Mouse (Mus musculus): ENCODE measurements around the gene Dync2h1. TPM values are rescaled to one million over a fixed set of nuclear protein-coding genes. Genes with fewer than 3 reads are reported as not detected.
"Not testable (repeated sequence)": the region's sequence is repeated elsewhere in the genome, so short reads cannot be mapped to it uniquely, and the experiment has no call there.

Gene Dync2h1
- polyA plus RNA-seq (2017; shearing (Covaris generic)) = 1 to 10 TPM; 3.6 to 5.4 TPM

- ATAC-seq = peak; percentile 96
Observed at GRCm38 (mm10) chr9:7184172-7184896, at the start of gene Dync2h1, which contains the start of gene Dcun1d5. Gene Dync2h1, minus strand, starts transcription at chr9:7184446. Gene Dcun1d5, plus strand, starts transcription at chr9:7184520.

- peak; percentile 94 for ATAC-seq
Observed at GRCm38 (mm10) chr9:7221460-7221859, 37.2 kb upstream of the Dync2h1 start.

DNA sequence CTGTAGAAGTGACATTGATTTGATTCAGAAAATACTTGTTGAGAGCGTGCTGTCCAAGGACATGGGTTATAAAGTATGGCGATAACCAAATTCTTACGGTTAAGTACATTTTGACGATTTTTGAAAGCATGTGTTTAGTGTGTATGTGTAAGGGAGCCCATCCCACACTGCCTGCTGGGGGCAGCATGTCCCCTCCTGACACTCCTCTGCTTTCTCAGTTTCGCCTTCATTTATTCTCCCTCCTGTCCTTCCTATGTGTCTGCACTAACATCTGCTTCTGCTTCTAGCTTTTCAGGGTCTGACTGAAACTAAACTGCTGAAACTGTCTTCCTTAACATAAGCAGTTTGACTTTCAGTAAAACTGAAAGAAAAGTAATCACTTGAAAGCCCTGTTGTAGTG is 36.8 kb upstream of the Dync2h1 start:
- peak; percentile 5 for ATAC-seq

- peak; percentile 70 for ATAC-seq
Observed at GRCm38 (mm10) chr9:7216240-7216639, 32.0 kb upstream of the Dync2h1 start.

DNA sequence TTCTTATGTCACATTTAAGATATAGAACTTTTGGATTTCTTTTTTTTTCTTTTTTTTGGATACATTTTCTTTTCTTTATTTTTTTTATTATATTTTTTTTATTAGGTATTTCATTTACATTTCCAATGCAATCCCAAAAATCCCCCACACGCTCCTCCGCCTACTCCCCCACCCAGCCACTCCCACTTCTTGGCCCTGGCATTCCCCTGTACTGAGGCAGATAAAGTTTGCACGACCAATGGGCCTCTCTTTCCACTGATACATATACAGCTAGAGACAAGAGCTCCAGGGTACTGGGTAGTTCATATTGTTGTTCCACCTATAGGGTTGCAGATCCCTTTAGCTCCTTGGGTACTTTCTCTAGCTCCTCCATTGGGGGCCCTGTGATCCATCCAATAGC is 6.4 kb upstream of the Dync2h1 start:
- ATAC-seq = not testable (repeated sequence)

DNA sequence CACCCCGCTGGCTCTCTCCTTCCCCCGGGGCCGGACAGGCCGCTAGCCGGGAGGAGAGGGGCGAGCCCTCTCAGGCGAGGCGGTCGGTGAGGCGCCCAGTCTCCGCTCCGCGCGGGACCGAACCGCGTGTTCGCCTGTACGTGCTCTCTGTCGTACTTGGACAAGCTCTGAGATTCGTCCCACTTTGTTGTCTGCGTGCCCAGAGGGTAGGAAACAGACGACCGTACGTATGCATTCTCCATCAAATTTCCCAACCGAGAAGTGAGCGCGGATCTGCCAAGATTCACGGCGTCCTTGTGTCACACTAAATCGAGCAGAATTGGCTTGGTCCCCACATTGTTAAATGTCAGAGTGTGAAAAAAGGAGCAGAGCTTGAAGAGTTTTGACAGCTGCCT is 648 bp upstream of the Dync2h1 start:
- ATAC-seq = peak; percentile 21

DNA sequence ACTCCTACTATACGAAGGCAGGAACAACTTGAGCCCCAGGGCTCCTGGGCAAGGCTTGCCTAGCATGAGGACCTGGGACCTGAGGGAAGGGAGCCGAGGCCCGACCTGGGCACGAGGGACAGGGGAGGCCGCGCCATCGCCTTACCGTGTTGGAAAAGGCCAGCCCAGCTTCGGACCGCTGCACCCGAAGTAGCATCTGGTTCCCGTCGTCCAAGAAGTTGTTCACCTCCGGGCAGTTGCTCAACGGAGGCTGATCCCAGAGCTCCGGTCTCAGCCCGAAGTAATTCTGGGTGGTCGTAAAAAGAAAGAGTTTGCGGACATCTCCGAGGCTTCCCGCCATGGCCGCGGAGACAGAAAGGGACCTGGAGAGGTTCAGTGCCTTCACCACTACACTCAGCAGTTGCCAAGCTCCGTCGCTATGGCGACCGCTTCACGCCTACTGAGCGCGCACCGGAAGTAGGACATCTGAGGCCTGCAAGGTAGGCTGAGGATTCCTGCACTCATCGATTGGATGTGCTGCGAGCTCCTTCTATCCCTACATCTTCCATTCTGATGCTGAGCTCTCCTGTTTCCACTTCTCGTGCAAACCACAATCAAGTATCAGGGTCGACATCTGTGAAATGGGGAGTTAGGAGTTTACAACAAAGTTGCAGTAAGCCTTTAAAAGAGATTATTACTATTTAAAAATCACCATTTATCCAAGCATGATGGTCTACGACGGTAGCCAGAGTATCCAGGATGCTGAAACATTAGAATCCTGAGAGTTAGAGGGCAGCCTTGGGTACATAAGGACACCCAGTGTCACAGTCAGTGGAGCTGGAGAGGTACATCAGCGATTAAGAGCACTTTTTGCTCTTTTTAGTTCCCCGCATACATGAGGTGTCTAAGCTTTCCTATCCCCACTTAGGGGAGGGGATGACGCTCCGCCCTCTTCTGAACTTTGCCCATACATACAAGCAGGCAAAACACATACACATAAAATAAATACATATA is 7.3 kb downstream of the Dync2h1 start:
- peak; percentile 100 for ATAC-seq

DNA sequence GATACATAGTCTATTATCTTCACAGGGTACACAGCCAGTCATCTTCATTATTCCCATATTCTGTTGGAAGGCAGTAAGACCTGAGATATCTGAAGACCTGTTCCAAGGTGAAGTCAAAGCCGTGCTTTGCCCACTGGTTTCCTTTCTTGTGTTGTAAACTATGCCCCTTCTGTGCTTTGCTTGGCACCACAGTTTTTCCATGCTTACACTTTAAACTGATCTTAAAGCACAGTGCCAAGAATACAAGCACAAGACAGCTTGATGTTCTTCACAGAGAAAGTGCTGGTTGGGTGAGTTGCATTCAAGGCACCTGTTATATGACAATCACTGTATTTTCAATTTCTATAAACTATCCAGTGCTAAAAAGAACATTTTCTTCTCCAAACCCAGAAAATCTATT is 10.5 kb downstream of the Dync2h1 start:
- ATAC-seq = no peak

DNA sequence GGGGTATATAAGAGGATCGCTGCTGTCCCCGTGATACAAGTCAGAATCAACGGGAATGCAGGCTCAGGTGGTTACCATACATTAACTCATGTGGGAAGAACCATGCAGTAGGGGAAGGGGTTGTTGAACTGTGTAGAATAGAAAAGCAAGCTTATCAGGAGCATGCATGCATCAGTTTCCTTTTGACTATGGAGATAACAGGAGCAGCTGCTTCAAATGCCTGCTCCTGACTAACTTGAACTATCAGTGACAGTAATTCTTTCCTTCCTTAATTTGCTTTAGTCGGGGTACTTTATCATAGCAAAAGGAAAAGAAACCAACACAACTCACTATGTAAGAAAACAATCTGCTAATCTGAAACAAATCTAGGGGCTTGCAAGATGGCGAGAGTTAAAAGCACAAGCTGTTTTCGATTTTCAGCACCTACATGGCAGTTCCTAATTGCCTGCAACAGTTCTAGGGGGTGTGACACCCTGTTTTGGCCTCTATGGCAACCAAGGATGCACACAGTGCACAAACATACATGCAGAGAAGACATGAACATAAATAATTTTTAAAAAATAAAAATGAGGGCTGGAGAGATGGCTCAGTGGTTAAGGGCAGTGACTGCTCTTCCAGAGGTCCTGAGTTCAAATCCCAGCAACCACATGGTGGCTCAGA is 16.8 kb downstream of the Dync2h1 start:
- ATAC-seq = no peak

DNA sequence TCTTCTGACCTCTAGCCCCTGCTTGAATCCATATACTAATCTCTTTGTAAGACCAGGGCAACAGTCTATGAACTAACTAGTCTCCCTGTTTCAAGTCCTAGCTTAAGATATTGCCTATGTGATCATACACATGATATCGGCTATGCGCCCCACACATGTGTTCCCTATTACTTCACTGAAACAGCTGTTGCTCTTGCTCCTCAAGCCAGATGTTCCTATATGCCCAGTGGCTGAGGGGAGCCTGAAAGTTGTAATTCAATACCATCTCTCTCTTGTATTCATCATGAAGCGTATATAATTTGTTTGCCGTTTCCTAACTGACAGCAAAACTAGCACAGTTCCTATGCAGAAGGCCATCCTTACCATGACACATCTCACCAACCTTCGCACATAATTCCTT is 23.6 kb downstream of the Dync2h1 start:
- no peak for ATAC-seq

GRCm38 (mm10) chr9:7159718-7160117 is 24.5 kb downstream of the Dync2h1 start:
- ATAC-seq = no peak

DNA sequence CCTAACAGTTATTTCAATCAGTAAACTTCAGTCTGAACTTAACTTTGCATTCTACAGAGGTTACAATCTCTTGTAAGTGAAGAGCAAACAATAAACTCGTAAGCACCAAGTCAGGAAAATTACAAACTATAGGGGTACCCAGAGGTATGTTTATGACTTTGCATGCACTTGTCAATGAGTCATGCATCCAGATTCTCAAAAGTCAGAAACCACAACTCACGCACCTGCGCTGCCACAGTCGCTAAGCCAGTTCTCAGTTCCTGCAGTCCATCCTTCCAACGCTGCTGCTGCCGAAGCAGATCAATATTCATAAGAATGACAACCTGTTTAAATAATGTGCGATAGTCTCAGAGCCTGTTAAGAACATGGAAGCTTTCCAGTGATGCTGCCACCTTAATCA is 25.6 kb downstream of the Dync2h1 start:
- ATAC-seq = no peak

- no peak for ATAC-seq
Observed at GRCm38 (mm10) chr9:7154391-7154790, 29.9 kb downstream of the Dync2h1 start.

DNA sequence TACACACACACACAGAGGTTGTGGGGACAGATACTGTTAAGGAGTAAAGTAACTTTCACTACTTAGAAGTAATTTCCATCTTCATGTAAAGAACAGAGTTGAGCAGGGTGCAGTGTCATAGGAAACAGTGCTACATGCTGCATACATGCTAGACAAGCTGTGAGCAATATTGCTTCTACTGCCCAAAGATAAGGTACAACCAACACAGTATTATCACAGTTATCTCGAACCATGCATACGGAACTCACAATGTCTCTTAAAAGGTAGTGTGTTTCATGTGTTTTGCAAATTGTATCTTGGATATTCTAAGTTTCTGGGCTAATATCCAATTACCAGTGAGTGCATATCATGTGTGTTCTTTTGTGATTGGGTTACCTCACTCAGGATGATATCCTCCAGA is 61.4 kb downstream of the Dync2h1 start:
- ATAC-seq = no peak

DNA sequence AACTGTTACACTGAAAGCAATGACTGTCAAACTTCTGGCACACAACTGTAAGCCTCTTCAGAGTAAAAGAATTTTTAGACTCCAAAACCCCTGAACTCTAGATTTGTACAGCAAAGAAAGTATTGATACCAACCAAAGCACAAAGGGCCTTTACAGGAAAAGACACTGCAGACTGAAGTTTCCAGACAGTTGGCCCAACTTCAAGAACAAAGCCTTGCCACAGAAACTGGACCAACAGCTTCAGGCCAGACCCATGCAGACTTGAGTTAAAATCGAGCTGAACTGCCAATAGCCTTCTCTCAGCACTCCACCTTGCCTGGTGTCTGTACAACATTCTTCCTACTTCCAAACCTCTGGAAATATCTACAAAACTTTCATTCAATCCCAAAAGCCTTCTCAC is 74.1 kb downstream of the Dync2h1 start:
- ATAC-seq = no peak

DNA sequence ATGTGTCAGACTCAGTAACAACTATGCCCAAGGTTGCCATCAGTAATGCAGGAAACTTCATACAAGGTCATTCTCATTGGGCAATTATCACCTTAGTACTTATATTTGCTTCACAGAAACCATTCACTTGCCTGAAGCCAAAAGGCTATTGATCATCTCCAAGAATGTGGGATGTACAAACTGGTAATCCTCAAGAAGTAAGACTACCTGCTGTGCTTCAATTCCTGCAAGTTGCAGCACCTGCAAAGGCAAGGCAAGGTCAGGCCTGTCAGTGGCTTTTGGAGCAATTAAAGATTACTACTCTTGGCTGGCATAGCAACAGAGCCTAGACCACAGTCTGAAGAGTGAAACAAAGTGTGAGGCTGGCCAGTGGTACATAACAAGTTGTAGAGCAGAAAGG is 82.9 kb downstream of the Dync2h1 start:
- ATAC-seq = no peak

DNA sequence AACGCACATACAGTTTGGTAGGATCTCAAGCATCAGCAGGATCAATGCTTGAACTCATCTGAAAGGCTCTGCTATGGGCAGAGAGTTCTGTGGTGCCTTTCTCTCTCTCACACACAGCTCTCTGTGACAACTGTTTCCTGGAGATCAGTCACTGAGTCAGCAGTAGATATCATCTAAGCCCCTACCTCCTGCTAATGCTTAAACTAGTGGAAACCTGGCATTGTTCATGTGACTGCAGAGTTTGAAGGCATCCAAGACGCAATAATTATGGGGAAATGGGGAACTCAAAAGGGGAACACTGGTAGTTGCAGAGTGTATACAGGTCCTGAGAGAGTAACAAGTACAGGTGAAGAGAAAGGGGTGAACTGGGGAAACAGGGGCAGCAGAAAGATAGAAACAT is 109.6 kb downstream of the Dync2h1 start:
- no peak for ATAC-seq

GRCm38 (mm10) chr9:7070846-7071245 is 113.4 kb downstream of the Dync2h1 start:
- ATAC-seq = no peak

- no peak for ATAC-seq
Observed at GRCm38 (mm10) chr9:7050588-7050987, 133.7 kb downstream of the Dync2h1 start.

DNA sequence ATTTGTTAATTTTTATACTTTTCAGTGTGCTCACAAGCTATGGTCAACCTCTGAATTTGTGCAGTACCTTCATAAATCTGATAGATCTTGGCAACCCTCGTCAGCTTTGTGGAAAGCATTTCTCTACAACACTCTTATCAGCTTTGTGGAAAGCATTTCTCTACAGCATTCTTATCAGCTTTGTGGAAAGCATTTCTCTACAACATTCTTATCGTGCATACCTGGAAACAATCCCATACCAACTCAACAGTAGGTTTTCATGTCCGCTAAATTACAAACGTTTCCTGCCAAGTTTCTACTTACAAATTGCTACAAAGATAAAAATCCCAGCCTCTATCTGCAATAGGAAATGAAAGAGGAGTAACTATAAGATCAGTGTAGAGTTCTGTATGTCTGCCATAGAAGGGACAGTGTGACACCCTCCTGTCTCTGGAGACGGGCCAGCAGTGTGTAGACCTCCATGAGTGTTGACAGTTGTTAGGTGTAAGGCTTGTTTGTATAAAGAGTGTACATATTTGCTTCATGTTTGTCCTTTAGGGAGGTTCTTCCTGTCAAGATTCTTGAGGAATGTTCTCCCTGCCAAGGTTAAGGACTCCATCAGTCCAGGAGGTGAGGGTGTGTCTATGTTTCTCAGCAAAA is 141.5 kb downstream of the Dync2h1 start:
- no peak for ATAC-seq

DNA sequence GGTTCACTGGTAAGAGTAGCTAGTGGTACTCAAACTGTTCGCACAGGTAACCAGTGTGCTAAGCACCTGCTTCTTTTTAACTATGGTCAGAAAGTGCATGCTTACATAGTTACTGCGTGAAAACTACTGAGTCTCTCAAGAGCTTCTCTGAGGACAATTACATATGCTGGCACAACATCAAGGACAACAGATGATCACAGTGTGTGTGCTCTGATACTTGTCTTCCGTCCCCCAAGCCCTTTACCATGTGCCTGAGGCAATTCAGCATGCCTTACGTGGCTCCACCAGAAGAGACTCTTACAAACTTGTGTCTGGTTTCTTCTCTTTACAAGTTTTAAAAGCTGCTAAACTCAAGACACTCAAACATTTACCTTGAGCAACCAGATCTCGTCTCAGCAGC is 143.0 kb downstream of the Dync2h1 start:
- ATAC-seq = no peak

DNA sequence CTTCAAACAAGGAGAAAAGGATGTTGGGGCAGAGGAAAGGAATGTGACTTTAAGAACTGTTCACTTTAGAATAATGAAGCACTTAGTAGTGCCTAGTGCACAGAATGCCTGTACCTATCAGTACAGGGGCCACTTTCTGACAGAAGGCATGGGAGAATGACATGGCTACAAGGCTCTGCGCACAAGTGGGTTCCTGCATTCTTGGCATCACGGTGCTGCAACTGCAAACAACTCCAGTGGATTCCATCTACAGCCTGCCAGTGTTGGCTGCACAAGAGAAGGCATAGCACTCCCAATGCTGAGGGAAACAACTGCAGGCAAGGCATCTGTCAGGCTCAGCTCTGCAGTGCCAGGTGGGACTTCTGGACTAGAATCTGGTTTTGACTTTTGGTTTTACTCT is 151.7 kb downstream of the Dync2h1 start:
- ATAC-seq = no peak

DNA sequence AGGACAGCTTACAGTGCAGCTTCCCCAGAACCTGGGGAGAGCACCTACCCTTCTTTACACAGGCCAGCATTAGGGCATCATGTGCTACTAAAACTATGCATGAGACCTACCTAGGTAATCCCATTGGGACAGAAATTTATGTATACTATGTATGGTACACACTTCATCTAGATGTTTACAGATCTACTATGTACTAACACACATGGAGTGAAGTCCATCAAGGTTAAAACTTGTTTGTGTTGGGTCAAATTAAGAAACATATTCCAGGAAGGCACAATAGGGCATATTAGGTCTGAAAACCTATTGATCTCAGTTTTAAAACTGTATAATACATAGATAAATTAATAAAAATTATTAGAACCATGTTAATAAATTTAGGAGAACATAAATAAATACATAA is 168.6 kb downstream of the Dync2h1 start:
- ATAC-seq = no peak

Data from activated CD4-positive, CD25-positive, alpha-beta regulatory T cell, adult 4 months (primary cell).